Mouse (Mus musculus) left cerebral cortex, postnatal 36 days (tissue): Measurements from ENCODE around the gene Pde4d. TPM values are rescaled to one million over a fixed set of nuclear protein-coding genes. Genes with fewer than 3 reads are reported as not detected.
A peak's percentile ranks its signal among the peaks of the same experiment; 100 is the strongest.

Experiments
- DNase-seq, 2 experiments: peaks; one replicate each; pipeline ENCODE4 v3.0.0; 2021 to 2022; ENCODE audit warnings: low spot score in 2 of 2, mixed read lengths in 1 of 2
- intact Hi-C: fragments of 180-260 bp; cut with DNase I; formaldehyde crosslinking; loops from one replicate; pipeline ENCODE4 v1.15.1; 2025
- total RNA-seq, 2 experiments: library from RNA; stranded (reverse); gene quantifications; 2 replicates each; pipeline ENCODE4 v1.2.3; 2021

Pde4d gene
- total RNA-seq, 2 experiments from 2014 or later = 110 to 119 TPM

DNA sequence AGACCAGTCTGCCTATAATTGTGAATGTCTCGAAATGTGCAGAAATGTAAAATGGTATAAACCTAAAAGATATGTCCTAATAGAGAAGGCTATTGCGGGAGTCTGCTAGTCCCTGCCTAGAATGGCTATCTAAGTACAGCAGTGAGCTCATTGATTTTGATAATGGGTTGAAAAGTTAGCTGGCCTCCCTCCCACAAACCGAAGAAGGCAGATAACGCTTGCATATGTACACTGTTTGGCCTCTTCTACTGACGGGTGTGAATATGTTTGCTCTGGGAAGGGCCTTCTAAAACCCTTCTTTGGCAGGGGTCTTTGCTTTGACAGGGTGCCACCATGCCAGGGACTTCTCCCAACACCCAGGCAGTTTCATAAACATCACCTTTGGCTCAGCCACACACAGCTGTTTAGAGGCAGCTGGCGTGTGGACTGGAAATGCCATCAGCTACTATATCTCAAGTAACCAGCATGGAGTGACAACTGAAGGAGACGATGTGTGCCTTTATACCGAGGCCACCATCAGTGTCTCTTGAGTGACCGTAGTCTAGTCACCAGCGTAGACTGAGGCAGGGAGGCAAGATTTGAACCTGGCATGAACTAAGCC lies 1216.2 kb downstream of the Pde4d start:
- intact Hi-C loops = no loop called here
- no peak for DNase-seq

DNA sequence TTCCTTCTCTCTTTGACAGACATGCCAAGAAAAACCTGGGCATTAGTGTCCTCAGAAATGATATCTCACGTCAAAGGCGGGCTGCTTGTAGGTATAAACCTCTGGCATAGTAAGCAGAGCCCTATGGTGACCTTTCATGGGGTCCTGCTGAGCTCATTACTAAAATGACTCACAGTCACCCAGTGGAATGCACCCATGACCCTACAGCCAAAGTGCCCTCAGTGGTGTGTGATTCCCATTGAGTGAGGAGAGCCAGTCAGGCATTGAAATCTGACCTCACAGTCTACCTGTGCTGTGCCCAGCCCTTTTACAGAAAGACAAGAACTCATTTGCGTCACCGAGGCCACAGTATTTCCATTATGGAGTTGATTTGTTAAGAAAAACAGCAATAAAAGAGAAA lies 1220.2 kb downstream of the Pde4d start:
- intact Hi-C loops = no loop called here
- DNase-seq = no peak

DNA sequence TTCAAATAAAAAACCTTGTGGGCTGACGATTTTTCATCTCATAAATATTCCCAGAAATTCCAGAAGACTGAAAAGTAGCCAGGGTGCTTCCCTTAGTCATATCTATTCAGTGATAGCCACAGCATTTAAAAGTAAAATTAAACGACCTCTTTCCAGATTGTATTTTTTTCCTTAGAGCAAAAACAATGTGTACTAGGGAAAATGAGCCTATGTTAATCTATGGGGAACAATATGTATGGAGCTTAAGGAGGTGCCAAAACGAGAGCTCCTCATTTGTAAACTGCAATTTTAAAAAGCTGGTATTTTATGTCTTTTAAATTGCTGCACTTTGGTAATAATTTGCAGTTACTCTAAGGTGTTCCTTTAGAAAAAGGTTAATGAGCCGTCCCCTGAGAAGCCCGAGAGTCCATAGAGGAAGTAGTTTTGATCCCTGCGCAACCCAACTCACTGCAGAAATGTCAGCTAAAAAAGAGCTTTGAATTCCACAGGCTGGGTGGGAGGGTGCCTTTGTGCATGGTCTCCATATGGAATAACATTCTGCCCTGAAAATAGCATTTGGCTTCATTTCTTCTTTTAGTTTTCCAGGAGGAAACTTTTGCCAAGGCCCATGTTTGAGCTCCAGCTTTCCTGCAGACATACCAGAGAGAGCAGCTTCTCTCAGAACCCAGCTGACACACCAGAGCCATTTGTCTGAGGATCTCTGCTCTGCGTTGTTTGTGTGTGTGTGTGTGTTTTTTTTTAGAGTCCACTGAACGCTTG lies 1222.0 kb downstream of the Pde4d start:
- DNase-seq = peak; percentile 44 to 47
- intact Hi-C loops = no loop called here

DNA sequence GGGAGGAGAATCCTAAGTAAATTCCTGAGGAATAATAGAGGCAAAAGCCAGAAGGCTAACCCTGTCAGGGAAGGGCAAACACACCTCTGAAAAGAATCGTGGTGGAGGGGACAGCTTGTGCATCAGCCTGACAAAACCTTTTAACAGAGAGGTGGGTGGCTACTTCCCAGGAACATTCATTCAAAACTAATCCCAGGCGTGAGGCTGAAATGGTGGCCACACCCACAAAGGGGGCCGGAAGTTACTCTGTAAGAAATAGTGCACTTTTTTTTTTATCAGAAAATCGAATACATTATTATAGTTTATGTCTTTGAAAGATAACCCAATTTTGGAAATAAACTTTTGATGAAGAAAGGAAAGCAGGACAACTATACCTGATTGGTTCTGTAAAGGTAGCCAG lies 1227.3 kb downstream of the Pde4d start:
- DNase-seq = no peak
- intact Hi-C loops = no loop called here

DNA sequence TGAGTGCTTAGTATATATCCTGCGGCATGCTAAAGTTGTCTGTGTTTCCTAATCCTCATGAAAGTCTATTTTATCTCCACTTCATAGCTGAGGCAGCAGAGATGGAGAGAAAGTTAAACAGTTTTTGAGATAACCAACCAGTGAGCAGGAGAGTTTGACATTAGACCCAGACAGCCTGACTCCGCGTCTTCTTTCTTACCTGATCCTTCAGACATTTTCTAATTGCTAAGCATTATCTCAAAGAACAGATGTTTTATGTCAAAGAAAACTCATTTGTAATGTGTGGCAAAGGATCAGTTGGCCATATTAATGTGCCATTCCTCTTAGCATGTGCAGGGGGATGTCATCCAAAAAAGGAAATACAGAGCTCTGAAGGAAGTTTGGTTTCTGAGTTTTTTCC lies 1227.9 kb downstream of the Pde4d start:
- DNase-seq = no peak
- intact Hi-C loops = no loop called here

DNA sequence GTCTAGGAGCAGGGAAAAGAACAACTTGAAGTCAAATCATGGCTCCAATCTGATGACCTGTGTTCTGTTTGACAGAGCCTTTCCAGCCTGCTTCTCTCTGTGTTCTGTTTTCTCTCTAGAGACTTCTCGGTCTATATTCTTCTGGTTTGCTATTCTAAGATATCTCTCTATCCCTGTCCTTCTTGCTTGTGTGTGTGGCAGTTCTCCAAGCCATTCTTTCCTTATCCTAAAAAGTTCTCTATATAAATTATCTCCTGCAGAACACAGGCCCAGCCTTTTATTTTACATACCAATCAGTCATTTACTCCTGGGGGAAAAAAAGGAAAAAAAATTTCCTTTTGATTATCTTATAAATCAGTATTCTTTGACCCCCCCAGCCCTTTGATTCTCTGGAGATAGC lies 1229.2 kb downstream of the Pde4d start:
- intact Hi-C loops = no loop called here
- DNase-seq = no peak

DNA sequence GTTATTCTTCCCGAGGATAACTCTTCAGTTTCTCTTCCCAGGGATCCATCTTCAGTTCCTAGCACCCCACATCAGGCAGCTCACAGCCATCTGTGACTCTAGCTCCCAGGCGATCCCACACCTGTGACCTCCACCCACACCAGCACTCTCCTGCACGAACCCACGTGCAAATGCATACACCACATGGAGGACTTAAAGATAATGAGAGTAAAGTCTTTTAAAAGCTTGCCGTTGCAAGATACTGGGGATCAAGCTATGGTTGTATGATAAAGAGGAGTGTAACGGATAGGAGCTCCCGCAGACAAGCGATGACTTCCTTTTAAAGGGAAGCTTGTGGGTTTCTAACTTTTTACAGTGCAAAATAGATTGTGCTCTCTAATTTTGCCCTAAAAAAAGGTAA lies 1230.5 kb downstream of the Pde4d start:
- DNase-seq = no peak
- intact Hi-C loops = loop anchor here (10.0 kb wide), 1 partner anchor 55 kb away; no protein-coding TSS in a partner anchor

DNA sequence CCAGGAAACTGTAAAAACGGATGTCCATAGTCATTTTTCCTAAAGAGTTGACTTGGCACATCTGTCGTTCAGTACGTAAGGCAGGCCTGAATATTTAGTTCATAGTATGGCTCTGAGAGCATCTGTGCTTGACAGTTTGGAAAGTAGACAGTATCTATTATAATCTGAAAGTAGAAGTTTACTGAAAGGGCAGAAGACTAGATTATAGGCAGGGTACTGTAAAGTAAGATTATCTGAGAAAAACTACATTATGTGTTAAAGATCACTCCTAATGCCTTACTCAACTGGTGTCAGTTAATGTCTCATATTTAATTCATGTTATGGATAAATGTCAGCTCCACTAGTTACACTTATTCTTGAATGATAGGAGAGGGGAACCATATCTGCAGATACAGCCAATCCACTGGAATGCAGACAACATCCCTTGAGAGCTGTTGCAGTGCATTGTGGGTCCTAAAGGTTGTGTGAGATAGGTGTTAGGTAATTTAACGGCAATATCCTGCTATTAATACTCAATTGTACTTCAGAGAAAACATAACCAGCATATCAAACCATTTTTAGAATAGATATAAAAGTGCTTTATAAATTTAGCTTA lies 1232.0 kb downstream of the Pde4d start:
- intact Hi-C loops = loop anchor here (10.0 kb wide), 1 partner anchor 57 kb away; no protein-coding TSS in a partner anchor
- no peak for DNase-seq

DNA sequence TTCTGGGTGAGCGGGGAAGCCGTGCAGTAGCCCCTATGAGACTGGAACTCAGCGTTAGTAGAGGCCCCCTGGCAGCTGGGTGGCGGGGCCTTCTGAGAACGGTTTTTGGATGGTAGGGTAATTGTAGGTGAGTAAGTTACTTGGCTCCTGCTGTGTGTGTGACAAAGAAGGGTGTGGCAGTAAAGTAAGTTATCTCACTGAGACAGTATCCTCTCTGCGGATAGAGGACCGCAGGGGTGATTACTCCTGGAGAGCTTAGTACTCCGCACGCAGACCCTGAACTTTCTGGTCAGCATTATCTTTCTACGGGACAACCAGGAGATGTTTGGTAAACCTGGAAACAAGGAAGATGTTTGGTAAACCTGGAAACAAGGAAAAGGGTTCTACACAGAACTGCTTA lies 1233.3 kb downstream of the Pde4d start:
- intact Hi-C loops = loop anchor here (10.0 kb wide), 1 partner anchor 58 kb away; no protein-coding TSS in a partner anchor
- DNase-seq = no peak

DNA sequence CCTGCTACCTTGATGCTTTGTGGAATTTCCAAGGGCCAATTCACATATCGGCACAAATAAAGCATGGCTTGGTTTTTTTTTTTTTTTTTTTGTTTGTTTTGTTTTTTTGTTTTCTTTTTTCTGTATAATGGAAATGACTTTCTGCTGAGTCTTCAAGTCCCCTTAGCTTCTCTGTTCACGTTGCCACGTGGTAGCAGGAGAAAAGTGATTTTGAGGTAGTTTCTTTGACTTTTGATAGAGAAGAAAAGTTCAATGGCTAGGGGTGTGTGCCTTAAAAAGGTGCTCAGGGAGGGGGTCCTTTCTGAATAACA lies 1235.2 kb downstream of the Pde4d start:
- no peak for DNase-seq
- intact Hi-C loops = loop anchor here (5.0 to 10.0 kb wide), 2 partner anchors 52 to 60 kb away; no protein-coding TSS in a partner anchor

DNA sequence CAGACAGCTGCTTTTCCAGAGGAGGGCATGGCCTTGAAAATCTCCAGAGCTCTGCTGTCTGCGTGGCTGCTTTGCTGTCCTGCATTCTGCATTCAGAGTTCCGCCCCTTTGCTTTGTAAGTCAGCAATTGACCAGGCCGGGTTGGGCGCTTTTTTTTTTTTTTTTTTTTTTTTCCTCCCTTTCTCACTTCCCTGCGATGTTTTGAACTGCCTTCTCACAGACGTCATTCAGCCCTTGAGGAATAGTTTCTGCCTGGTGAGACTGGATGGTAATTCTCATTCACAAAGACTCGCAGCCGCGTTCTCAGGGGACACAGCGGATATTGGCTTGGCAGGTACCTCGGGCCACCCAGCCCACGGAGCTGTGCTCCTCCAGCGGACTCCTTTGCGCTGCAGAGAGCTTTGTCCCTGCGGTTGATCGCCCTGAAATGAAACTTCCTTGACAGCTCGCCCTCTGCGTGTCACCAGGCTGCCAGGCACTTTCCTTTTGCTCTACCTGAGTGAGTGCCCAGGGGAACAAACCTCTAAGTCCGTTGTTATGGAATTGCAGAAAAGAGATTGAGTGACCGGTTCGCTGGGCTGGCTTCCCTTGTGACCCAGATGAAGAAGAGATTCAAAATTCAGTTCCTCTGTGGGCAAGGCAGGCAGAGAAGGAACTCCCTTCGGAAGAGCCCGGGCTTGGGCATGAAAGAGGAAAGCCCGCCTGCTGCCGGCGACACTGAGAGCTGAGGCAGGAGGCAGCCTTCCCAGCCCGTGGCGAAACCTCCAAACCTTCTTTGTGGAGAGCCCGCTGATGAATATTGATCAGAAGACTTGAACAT lies 1235.8 kb downstream of the Pde4d start:
- intact Hi-C loops = loop anchor here (5.0 to 10.0 kb wide), 2 partner anchors 52 to 61 kb away; no protein-coding TSS in a partner anchor
- peak; percentile 50 to 58 for DNase-seq

DNA sequence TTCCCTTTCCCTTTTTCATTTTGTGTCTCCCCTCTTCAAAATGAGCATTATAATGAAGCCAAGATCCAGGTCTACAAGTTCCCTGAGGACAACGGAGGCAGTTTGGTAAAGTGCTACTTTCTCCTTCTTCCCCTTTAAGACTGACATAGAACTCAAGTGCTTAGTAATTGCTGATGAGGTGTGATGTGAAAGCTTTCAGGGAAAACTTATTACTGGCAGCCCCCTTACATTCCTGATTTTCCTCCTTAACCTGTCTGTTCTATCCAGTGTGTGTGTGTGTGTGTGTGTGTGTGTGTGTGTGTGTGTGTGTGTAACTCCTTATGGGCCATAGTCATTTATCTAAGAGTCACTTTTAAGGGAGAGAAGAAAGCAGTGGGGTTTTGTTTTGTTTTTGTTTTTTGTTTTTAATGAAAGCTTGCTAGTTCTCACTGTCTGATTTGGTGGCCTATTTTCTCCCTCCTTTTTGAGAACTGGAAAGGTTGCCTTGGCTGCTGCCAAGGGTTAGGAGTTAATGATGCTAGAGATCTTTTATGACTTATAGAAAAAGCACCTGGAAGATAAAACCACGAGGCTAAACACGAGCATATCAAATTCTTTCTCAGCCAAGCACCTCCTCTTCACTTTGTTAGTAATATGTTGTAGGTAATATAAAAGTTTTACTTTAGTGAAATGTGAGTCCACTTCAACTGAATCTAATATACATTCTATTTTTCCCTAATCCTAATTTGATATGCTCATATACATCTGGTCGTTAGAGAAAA lies 1236.5 kb downstream of the Pde4d start:
- no peak for DNase-seq

DNA sequence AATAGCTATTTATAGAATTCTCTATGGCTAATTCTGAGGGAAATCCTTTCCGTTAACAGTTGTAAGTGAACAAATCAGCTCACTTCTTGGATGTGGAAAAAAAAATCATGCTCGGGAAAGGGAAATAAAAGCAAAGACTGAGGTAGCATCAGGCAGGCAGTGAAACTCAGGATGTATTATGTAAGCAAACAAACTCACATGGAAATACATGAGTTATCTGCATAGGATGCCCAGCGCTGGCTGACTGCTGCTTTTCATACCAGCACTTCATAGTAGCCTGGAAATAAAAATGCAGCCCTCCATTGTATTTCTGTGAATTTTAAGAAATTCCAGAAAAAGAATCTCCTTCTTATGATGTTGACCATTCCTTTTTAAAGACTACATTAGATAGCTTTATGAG lies 1237.2 kb downstream of the Pde4d start:
- intact Hi-C loops = loop anchor here (5.0 to 10.0 kb wide), 2 partner anchors 50 to 62 kb away; no protein-coding TSS in a partner anchor
- no peak for DNase-seq

More for the DNA sequence above, 1236.5 kb downstream of the Pde4d start:
- intact Hi-C loops = loop anchor here (5.0 to 10.0 kb wide), 2 partner anchors 51 to 61 kb away; no protein-coding TSS in a partner anchor

DNA sequence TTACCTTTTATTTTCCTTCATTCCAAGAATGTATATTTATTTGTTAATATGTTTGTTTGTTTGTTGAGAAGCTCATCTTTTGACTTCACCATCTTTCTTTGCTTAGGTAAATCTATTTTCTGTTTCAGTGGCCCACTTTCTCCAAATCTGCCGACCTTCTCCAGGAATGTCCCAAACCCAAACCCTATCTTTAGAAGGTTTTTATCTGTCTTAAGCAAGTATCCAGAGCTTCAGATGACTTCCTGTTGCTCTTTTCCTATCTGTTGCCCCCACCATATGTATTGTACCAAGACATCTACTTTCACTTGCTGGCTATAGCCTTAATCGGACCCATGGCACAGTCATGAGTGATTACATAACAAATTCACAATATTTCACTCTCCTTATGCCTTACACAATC lies 1238.4 kb downstream of the Pde4d start:
- DNase-seq = no peak
- intact Hi-C loops = loop anchor here (5.0 to 10.0 kb wide), 2 partner anchors 49 to 63 kb away; no protein-coding TSS in a partner anchor

DNA sequence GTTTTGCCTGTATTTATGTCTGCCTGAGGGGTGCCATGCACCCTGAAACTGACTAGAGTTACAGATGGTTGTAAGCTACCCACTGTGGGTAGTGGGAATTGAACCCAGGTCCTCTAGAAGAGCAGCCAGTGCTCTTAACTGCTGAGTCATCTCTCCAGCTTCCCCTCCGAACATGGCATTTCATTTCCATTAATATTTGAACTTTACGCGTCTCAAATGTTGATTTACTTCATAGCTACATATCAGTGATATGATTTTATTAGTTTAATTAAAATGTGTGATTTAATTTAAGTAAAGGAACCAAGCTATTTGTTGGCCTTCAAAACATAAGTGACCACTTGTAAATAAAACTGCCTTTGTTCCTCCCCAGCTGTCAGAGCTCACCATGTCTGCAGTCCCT lies 1239.4 kb downstream of the Pde4d start:
- intact Hi-C loops = loop anchor here (5.0 to 10.0 kb wide), 2 partner anchors 48 to 64 kb away; no protein-coding TSS in a partner anchor

DNA sequence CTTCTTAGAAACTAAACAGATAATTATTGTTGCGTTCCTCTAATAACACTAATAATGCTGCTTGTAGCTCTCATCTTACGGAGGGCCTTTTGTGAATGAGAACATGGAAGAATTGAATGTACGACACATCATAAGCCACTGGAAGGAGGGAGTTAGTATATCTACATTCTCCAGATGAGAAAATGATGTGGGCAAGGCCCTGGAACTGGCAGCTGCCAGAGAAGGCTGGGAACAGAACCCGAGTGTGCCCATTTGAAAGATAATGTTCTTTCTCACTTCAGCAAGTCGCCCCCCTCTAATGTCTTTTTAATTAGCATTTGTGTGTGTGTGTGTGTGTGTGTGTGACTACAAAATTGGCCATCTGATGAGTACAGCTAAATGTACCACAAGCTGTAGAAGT lies 1240.8 kb downstream of the Pde4d start:
- intact Hi-C loops = no loop called here

More for the DNA sequence above, 1239.4 kb downstream of the Pde4d start:
- no peak for DNase-seq

DNA sequence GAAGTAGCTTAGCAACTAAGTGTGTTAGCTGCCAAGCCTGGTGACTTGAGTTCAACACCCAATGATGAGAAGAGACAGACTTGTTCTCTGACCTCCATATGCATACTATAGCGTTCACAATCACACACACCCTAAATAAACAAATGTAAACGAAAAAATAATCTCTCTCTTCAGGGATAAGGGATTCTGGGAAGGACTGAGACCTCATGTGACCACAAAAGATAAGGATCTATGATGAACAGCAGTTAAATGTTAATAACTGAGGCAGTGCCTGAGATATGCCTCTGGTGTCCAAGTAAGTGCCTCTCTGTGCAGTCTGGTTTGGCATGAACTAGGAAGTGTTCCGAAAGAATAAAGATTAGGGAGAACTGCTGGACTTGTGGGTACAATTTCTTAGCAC lies 1243.1 kb downstream of the Pde4d start:
- DNase-seq = no peak
- intact Hi-C loops = no loop called here

More for the DNA sequence above, 1240.8 kb downstream of the Pde4d start:
- DNase-seq = no peak

DNA sequence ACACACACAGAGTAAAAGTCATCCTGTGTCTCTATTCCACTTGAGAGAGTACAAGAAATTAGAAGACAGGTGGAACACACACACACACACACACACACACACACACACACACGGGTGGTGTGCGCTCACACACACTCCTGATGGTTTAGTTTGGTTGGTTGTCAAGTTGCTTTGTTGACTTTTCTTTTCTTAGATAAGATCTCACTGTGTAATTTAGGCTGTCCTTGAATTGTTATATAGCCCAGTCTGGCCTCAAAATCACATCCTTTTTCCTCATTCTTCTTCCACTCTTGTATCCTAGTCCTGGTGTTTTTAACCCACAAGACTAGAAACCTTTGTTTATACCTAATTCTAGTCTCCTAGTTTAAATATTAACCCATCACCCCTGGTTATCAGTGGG lies 1244.0 kb downstream of the Pde4d start:
- intact Hi-C loops = no loop called here
- no peak for DNase-seq

DNA sequence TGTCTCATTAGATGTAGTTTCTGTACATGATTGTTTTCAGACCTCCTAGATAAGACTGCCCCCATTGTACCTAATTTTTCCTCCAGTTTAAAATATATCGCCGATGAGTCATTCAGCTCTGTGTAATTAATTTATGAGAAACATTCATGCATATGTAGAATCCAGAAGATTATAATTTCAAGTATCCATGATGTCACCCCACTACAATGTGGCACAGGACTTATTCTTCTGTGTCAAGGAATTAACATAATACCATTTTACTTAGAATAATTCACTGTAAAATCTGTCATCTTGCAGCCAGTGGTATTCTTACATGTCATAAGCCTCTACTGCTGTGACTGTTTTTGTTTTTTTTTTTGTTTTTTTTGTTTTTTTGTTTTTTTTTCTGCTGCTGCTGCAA lies 1244.5 kb downstream of the Pde4d start:
- DNase-seq = no peak
- intact Hi-C loops = no loop called here
